Mouse (Mus musculus): ENCODE measurements around the gene Kansl1. TPM values are rescaled to one million over a fixed set of nuclear protein-coding genes. Genes with fewer than 3 reads are reported as not detected.

Gene Kansl1
- polyA plus RNA-seq, 1 experiment from 2014 or later: 52.2 TPM

DNA sequence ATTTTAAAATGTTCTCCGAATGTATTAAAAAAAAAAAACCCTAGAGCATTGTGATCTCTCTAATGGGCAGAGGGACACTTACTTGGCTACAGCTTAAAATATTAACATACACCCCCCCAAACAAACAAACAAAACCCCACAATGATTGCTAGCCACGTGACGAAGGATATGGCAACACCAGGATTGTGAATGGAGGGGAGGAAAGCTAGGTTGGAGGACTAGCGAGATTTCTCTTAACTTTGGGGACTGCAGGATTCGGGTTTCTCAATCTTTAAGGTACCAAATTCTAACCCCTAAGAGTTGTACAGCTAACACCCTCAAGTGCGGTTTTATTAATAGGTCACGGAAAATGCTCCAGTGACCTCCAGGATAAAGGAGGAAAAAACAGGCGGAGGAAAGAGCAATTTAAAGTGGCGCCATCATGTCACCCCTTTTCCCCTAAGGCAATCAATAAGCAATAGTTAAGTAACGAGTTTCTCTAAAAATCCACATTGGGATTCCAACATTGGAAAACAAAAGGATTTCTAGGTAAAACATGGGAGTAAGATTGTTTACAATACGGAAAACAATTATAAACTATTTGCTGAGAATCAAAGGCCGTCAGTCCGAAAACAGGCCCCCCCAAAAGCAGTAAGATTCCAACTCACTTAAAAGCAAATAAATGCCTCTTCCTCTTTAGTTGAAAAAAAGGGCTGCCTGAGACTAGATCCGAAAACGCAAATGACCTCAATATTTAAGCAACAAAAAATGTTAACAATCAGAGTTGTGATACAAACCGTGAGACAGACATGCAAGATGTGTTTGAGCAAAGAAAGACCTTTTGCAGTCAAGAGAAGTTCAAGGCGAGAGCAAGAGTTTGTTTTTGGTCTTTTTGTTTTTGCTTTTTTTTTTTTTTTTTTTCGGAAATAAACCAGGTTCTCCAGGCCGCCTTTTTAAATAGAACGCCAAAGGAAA is 27.9 kb downstream of the Kansl1 start:
- in situ Hi-C loops (cut with MboI; ENCODE audit: low pct_unique_long_range_greater_than_20kb): no loop called here
- ChIA-PET POLR2A (interaction anchor here (1.6 kb wide), 1 partner anchor 16 kb away, joined by 3 read pairs; no protein-coding TSS in a partner anchor), CTCF (no interaction called here)
- H3K27me3 ChIP-seq: no peaks in the 10 kb centered on the region
- DNase-seq (ENCODE audit: low read depth, low spot score) (no peak), ATAC-seq (no peak)
- no peak for TF ChIP-seq CTCF (IDR thresholded peaks at IDR 0.05)

DNA sequence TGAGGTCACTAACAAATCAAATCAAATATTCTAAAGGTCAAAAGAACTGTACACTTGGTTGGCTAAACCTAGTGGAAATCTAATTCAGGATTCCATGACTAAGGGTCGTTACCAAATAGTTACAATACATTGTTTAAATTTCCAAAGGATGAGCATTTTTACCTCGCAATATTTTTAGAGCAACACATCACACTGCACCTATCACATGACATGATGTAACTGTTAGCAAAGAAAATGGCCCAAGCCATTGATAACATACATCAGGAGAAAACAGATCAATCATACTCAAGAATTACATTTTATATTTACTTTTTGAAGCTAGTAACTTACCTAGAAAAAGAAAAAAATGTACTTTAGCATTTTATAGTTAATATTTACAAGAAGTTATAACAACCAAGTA is 29.0 kb downstream of the Kansl1 start:
- in situ Hi-C loops (cut with MboI; ENCODE audit: low pct_unique_long_range_greater_than_20kb): no loop called here
- CTCF ChIA-PET: no interaction called here
- no peak for TF ChIP-seq CTCF (IDR thresholded peaks at IDR 0.05)
- no peaks in the 10 kb centered on the region for H3K27me3 ChIP-seq
- POLR2A ChIA-PET: no interaction called here
- DNase-seq (ENCODE audit: low read depth, low spot score) (no peak), ATAC-seq (no peak)

- CTCF ChIA-PET: interaction anchor here (0.8 to 1.6 kb wide), 4 partner anchors 9 to 22 kb away, joined by 3 to 6 read pairs (median 4); no protein-coding TSS in a partner anchor
- no peak for DNase-seq (ENCODE audit: low read depth, low spot score)
- POLR2A ChIA-PET: interaction anchor here (0.6 kb wide), 1 partner anchor 721 kb away, joined by 6 read pairs; no protein-coding TSS in a partner anchor
- in situ Hi-C loops (cut with MboI; ENCODE audit: low pct_unique_long_range_greater_than_20kb): no loop called here
- no peaks in the 10 kb centered on the region for H3K27me3 ChIP-seq
- no peak for TF ChIP-seq CTCF (IDR thresholded peaks at IDR 0.05)
- ATAC-seq: no peak
These were observed 30.2 kb downstream of the Kansl1 start for GRCm38 (mm10) chr11:104438450-104438849.

DNA sequence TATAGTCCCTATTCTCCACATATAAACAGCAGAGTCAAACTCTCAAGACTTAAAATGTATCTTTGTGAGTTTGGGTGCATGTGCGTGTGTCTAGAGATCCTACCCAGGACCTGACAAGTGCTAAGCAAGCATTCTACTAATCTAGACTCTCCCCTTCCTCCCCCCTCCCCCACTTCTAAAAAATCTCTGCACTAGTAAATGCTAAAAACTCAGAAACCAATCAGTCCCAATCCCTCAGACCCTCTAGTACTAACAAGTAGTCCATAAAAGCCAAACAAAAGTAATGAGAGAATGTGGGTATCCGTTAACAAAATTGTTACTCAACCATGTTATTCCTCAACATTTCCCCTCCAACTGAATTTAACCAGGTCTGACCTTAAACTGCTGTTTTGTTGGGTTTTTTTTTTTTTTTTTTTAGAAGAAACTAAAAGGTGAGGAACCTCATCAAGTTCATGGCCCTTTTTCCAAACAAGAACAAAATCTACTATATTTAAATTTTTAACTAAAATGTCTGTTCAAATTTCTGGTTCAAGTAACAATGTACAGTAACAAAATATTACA is 32.2 kb downstream of the Kansl1 start:
- no peak for ATAC-seq

GRCm38 (mm10) chr11:104435753-104436152 is 32.9 kb downstream of the Kansl1 start:
- TF ChIP-seq CTCF (IDR thresholded peaks at IDR 0.05): no peak
- no peak for DNase-seq (ENCODE audit: low read depth, low spot score)
- no peak for ATAC-seq
- no peaks in the 10 kb centered on the region for H3K27me3 ChIP-seq
- in situ Hi-C loops (cut with MboI; ENCODE audit: low pct_unique_long_range_greater_than_20kb): no loop called here
- ChIA-PET CTCF (no interaction called here), POLR2A (no interaction called here)

More for the DNA sequence above, 32.2 kb downstream of the Kansl1 start:
- POLR2A ChIA-PET: no interaction called here
- no peak for TF ChIP-seq CTCF (IDR thresholded peaks at IDR 0.05)
- in situ Hi-C loops (cut with MboI; ENCODE audit: low pct_unique_long_range_greater_than_20kb): no loop called here
- H3K27me3 ChIP-seq: no peaks in the 10 kb centered on the region
- CTCF ChIA-PET: no interaction called here
- no peak for DNase-seq (ENCODE audit: low read depth, low spot score)

GRCm38 (mm10) chr11:104435141-104435540 is 33.5 kb downstream of the Kansl1 start:
- ChIA-PET POLR2A (no interaction called here), CTCF (interaction anchor here (1.0 kb wide), 1 partner anchor 55 kb away, joined by 3 read pairs; no protein-coding TSS in a partner anchor)
- in situ Hi-C loops (cut with MboI; ENCODE audit: low pct_unique_long_range_greater_than_20kb): no loop called here
- no peaks in the 10 kb centered on the region for H3K27me3 ChIP-seq
- ATAC-seq (no peak), DNase-seq (ENCODE audit: low read depth, low spot score) (no peak)
- no peak for TF ChIP-seq CTCF (IDR thresholded peaks at IDR 0.05)

GRCm38 (mm10) chr11:104432251-104432650 is 36.4 kb downstream of the Kansl1 start:
- no peaks in the 10 kb centered on the region for H3K27me3 ChIP-seq
- POLR2A ChIA-PET: interaction anchor here (0.6 kb wide), 1 partner anchor 228 kb away, joined by 3 read pairs; no protein-coding TSS in a partner anchor
- DNase-seq (ENCODE audit: low read depth, low spot score): no peak
- TF ChIP-seq CTCF (IDR thresholded peaks at IDR 0.05): no peak
- in situ Hi-C loops (cut with MboI; ENCODE audit: low pct_unique_long_range_greater_than_20kb): no loop called here
- ATAC-seq: no peak
- CTCF ChIA-PET: no interaction called here

DNA sequence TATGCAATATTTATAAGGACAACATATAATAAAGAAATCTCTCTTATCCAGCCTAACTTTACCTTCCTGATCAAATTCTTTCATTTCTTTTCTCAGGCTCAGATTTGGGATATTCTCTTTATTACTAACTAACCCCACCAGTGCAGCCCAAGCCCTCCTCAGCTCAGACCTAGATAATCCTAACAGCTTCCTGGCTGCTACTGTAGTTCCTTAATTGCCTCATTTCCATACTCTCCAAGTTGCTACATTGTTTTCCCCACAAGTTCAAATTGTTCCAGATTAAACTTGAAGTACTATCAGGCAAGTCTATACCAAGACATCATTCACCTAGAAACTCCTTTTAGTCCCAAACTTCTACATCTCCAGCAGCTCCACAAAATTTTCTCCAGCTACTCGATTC is 36.9 kb downstream of the Kansl1 start:
- TF ChIP-seq CTCF (IDR thresholded peaks at IDR 0.05): no peak
- in situ Hi-C loops (cut with MboI; ENCODE audit: low pct_unique_long_range_greater_than_20kb): no loop called here
- H3K27me3 ChIP-seq: no peaks in the 10 kb centered on the region
- POLR2A ChIA-PET: no interaction called here
- DNase-seq (ENCODE audit: low read depth, low spot score): no peak
- CTCF ChIA-PET: no interaction called here
- ATAC-seq: no peak

DNA sequence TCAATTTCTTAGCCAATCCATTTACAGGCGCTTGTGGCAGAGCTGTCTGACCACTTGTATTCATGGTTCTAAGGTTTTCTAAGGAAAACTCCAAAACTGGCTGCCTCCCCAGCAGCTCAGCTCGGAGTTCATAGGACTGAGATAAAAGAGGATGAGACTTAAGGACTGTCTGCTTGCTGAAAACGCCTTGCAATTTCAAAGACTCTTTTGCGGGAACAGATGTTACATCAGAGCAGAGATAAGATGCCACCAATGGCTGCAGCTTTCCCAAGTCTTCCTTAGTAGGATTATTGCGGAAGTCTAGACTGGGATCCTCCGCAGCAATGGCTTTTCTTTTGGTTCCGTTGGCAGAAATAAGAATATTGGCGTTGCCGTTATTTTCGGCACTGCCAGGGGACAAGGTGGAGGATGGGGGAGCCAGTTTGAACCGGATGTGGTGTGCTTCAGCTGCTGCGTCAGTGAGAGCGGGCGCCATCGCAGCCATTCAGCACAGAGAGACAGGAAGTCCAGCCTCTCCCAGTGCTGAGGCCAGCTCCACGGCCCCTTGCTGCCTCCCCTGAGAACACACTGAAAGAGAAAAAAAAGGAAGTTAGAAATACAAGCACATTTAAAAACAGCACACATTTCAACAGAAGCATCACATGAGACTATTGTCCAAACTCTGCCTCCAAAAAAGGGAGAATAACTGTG is 43.8 kb downstream of the Kansl1 start:
- DNase-seq (ENCODE audit: low read depth, low spot score) (no peak), ATAC-seq (no peak)
- no peak for TF ChIP-seq CTCF (IDR thresholded peaks at IDR 0.05)
- in situ Hi-C loops (cut with MboI; ENCODE audit: low pct_unique_long_range_greater_than_20kb): no loop called here
- no peaks in the 10 kb centered on the region for H3K27me3 ChIP-seq
- ChIA-PET CTCF (no interaction called here), POLR2A (no interaction called here)

DNA sequence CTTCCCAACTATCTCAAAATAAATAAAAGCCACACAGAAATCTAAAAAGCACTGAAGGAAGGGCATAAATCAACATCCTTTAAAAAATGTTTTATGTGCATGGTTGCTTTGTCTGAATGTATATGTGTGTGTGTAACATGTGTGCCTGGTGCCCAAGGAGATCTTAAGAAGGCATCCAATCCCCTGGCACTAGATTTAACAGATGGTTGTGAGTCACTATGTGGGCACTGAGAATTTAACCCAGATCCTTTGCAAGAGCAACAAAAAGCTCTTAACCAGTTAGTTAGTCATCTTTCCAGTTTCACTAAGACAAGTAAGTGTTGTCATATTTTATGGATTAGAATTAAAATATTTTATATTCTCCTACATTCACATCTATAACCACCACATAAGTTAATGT is 56.4 kb downstream of the Kansl1 start:
- DNase-seq (ENCODE audit: low read depth, low spot score) (no peak), ATAC-seq (no peak)
- TF ChIP-seq CTCF (IDR thresholded peaks at IDR 0.05): no peak
- H3K27me3 ChIP-seq: no peaks in the 10 kb centered on the region
- in situ Hi-C loops (cut with MboI; ENCODE audit: low pct_unique_long_range_greater_than_20kb): no loop called here
- POLR2A ChIA-PET: no interaction called here
- CTCF ChIA-PET: interaction anchor here (0.8 to 1.6 kb wide), 5 partner anchors 10 to 31 kb away, joined by 3 to 4 read pairs (median 3); no protein-coding TSS in a partner anchor

Measured in Patski (cell line).